Mouse (Mus musculus): ENCODE results near the gene Tmem189. TPM values are rescaled to one million over a fixed set of nuclear protein-coding genes. Genes with fewer than 3 reads are reported as not detected.

The Tmem189 gene
- polyA plus RNA-seq, 1 experiment from 2014 or later, result 40.6 TPM

DNA sequence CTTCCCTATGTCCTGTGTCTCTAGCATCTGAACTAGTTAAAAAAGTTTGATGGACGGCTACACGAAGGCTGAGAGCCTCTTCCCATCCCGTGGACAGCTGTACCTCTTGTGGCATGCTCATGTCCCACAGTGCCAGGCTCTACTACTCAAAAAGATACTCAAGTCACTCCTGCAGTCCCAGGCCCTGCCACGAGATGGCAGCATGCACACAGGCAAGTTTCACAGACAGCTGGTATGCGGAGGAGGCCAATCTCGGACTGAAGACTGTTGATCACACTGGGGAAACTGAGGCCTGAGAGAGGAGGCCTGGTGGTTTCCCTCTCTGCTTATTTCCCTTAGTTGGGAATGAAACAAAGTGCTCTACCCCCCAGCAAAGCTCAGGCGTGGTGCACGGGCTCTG, 4.5 kb downstream of the Tmem189 start:
- H3K4me3 ChIP-seq (ENCODE audit: low read depth, low read length), result no peak overlapping the region
- no peaks in the 10 kb centered on the region; the same call in 1 of the 2 replicates for H3K27me3 ChIP-seq (replicated peaks; ENCODE audit: control insufficient read depth, insufficient read depth, low read length)
- DNase-seq (ENCODE audit: low spot score) (peak; percentile 93), ATAC-seq (ENCODE audit: low read depth) (no peak)
- H3K4me2 ChIP-seq (ENCODE audit: low read depth, low read length), result no peak overlapping the region
- no peaks in the 10 kb centered on the region for H3K4me1 ChIP-seq (ENCODE audit: control insufficient read depth, insufficient read depth, low read length)
- no peak overlapping the region for H3K27ac ChIP-seq (replicated peaks; ENCODE audit: low read depth, low read length)
- 9% methylated on average over 8 of the region's 8 CpGs for WGBS
- H3K9me3 ChIP-seq (ENCODE audit: control insufficient read depth, low read length), result no peaks in the 10 kb centered on the region
- no peak overlapping the region for H3K9ac ChIP-seq (ENCODE audit: low read depth, low read length)
- no peaks in the 10 kb centered on the region for H3K36me3 ChIP-seq (ENCODE audit: control insufficient read depth, insufficient read depth, low read length)

DNA sequence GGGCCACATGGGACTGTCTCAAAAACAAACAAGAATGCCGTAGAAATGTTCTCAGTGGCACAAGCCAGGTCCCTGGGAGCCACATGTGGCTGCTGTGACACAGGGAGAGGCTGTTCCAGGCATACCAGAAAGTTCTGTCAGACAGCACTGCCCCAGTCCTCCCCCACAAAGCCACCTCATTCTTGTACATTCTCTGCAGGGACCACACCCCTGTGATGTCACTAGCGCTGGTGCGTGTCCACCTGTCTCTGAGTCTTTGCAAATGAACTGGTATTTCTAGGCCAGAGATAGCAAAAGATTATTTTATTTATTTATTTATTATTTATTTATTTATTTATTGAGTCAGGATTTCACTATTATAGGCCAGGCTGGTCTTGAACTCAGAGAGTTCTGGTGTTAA, 5.9 kb downstream of the Tmem189 start:
- no peak for DNase-seq (ENCODE audit: low spot score)
- Histone ChIP-seq H3K9me3 (ENCODE audit: control insufficient read depth, low read length) (no peaks in the 10 kb centered on the region), H3K9ac (ENCODE audit: low read depth, low read length) (no peak overlapping the region), H3K36me3 (ENCODE audit: control insufficient read depth, insufficient read depth, low read length) (no peaks in the 10 kb centered on the region), H3K4me3 (ENCODE audit: low read depth, low read length) (no peak overlapping the region), H3K4me2 (ENCODE audit: low read depth, low read length) (no peak overlapping the region), H3K27ac (replicated peaks; ENCODE audit: low read depth, low read length) (no peak overlapping the region), H3K4me1 (ENCODE audit: control insufficient read depth, insufficient read depth, low read length) (no peaks in the 10 kb centered on the region), H3K27me3 (replicated peaks; ENCODE audit: control insufficient read depth, insufficient read depth, low read length) (no peaks in the 10 kb centered on the region)
- no peak for ATAC-seq (ENCODE audit: low read depth)
- 68% methylated on average over 3 of the region's 3 CpGs for WGBS

DNA sequence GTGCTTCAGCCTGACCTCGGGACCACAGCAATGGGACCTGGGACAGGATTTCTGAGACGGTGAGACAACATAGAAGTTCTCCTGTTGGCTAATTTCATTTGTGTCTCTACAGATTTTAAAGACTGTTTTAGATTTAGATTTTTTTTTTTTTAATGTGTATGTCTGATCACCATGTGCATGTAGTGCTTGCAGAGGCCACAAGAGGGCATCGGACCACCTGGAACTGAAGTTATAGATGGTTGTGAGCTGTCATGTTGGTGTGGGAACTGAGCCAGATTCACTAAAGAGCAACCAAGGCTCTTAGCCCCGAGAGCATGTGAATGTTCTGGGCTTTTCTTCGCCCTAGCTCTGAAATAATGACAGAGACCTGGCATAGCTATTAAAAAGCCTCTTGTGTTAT, 9.0 kb downstream of the Tmem189 start:
- DNase-seq (ENCODE audit: low spot score) (no peak), ATAC-seq (ENCODE audit: low read depth) (no peak)
- no peak overlapping the region for H3K27ac ChIP-seq (replicated peaks; ENCODE audit: low read depth, low read length)
- no peaks in the 10 kb centered on the region for H3K27me3 ChIP-seq (replicated peaks; ENCODE audit: control insufficient read depth, insufficient read depth, low read length)
- no peak overlapping the region for H3K9ac ChIP-seq (ENCODE audit: low read depth, low read length)
- WGBS, result 49% methylated on average over 5 of the region's 5 CpGs
- no peaks in the 10 kb centered on the region for H3K9me3 ChIP-seq (ENCODE audit: control insufficient read depth, low read length)
- no peaks in the 10 kb centered on the region for H3K36me3 ChIP-seq (ENCODE audit: control insufficient read depth, insufficient read depth, low read length)
- no peak overlapping the region for H3K4me2 ChIP-seq (ENCODE audit: low read depth, low read length)
- no peak overlapping the region for H3K4me3 ChIP-seq (ENCODE audit: low read depth, low read length)
- no peaks in the 10 kb centered on the region for H3K4me1 ChIP-seq (ENCODE audit: control insufficient read depth, insufficient read depth, low read length)

DNA sequence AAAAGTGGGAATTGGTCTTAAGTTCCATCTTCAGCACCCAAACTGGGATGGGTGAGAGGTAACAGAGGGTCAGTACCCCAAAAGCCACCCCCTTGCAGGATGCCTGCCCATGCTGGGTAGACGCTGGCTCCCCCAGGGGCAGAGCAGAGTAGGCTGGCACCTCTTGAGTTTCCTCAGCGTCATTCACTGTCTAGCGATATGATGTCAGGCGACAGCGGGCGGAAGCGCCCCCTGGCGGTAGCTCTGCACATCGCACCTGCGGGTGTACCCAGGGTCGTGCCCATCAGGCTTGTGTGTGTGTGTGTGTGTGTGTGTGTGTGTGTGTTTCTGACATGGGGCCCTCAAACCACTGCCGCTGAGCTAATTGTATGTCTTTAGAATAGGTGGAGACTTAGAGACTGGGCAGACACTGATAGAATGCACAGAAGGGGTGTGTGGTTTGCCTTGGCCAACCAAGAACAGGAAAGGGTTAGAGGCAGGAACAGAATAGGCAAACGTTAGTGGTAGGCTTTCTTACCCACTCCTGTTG, 9.7 kb downstream of the Tmem189 start:
- H3K4me1 ChIP-seq (ENCODE audit: control insufficient read depth, insufficient read depth, low read length), result no peaks in the 10 kb centered on the region
- no peak overlapping the region for H3K27ac ChIP-seq (replicated peaks; ENCODE audit: low read depth, low read length)
- no peaks in the 10 kb centered on the region for H3K27me3 ChIP-seq (replicated peaks; ENCODE audit: control insufficient read depth, insufficient read depth, low read length)
- no peak overlapping the region for H3K9ac ChIP-seq (ENCODE audit: low read depth, low read length)
- peak; percentile 86 for ATAC-seq (ENCODE audit: low read depth)
- 3% methylated on average over 13 of the region's 13 CpGs for WGBS
- H3K4me3 ChIP-seq (ENCODE audit: low read depth, low read length), result no peak overlapping the region
- H3K9me3 ChIP-seq (ENCODE audit: control insufficient read depth, low read length), result no peaks in the 10 kb centered on the region
- H3K4me2 ChIP-seq (ENCODE audit: low read depth, low read length), result no peak overlapping the region
- DNase-seq (ENCODE audit: low spot score), result peak; percentile 76
- no peaks in the 10 kb centered on the region for H3K36me3 ChIP-seq (ENCODE audit: control insufficient read depth, insufficient read depth, low read length)

DNA sequence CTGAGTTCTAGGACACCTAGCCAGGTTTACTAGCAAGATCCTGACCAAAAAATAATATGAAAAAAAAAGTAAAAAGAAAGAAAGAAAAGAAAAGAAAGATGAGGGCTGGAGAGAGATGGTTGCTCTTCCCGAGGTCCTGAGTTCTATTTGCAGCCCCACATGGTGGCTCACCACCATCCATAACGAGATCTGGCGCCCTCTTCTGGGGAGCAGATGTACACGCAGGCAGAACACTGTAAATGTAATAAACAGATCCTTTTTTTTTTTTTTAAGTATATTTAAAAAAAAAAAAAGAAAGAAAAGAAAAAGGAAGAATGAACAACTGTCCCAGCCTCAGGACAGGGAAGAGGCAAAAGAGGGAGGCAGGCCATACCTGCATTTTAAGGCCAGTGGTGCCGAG, 11.0 kb downstream of the Tmem189 start:
- ATAC-seq (ENCODE audit: low read depth) (no peak), DNase-seq (ENCODE audit: low spot score) (no peak)
- no peaks in the 10 kb centered on the region for H3K36me3 ChIP-seq (ENCODE audit: control insufficient read depth, insufficient read depth, low read length)
- H3K4me2 ChIP-seq (ENCODE audit: low read depth, low read length), result no peak overlapping the region
- H3K27me3 ChIP-seq (replicated peaks; ENCODE audit: control insufficient read depth, insufficient read depth, low read length), result no peaks in the 10 kb centered on the region
- H3K27ac ChIP-seq (replicated peaks; ENCODE audit: low read depth, low read length), result no peak overlapping the region
- WGBS, result 50% methylated on average over 5 of the region's 5 CpGs
- no peak overlapping the region for H3K9ac ChIP-seq (ENCODE audit: low read depth, low read length)
- no peaks in the 10 kb centered on the region for H3K4me1 ChIP-seq (ENCODE audit: control insufficient read depth, insufficient read depth, low read length)
- H3K4me3 ChIP-seq (ENCODE audit: low read depth, low read length), result no peak overlapping the region
- no peaks in the 10 kb centered on the region for H3K9me3 ChIP-seq (ENCODE audit: control insufficient read depth, low read length)

DNA sequence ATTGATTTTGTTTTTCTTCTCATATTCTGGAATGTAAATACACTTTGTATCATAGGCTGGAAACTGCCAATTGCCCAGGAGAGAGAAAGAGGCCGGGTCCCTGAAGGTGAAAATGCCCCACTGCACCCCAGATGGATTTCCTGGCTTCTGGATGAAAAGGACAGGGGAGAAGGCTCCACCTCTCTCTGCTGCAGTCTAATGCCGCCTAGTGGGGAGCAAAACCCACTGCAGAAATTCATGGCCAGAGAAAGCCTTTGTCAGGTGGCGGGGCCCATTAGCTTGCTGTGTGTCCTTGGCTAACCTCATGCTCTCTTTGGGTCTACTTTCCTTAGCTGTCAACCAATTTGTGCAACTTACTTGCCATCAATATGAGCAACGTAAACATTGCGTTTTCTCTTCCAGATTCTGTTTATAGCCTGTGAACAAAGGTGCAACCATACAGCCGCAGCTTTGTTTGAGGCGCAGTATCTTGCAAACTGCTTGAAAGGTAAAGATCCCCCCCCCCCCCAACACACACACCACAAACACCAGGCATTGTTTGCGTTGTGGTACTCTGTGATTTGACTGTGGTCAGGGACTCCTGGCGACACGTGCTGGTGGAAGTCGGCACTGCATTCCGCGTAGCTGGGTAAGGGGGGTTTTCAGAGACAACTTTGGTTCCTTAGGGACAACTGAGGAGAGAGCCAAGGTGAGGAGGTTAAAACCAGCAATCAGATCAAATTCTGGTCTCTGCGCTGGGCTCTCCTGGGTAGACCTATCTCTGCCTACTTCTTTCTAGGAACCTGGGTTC, 14.3 kb downstream of the Tmem189 start:
- H3K9me3 ChIP-seq (ENCODE audit: control insufficient read depth, low read length), result no peaks in the 10 kb centered on the region
- WGBS, result 35% methylated on average over 14 of the region's 14 CpGs
- no peak overlapping the region for H3K9ac ChIP-seq (ENCODE audit: low read depth, low read length)
- H3K27me3 ChIP-seq (replicated peaks; ENCODE audit: control insufficient read depth, insufficient read depth, low read length), result no peaks in the 10 kb centered on the region
- no peaks in the 10 kb centered on the region for H3K36me3 ChIP-seq (ENCODE audit: control insufficient read depth, insufficient read depth, low read length)
- no peak overlapping the region for H3K4me3 ChIP-seq (ENCODE audit: low read depth, low read length)
- no peaks in the 10 kb centered on the region for H3K4me1 ChIP-seq (ENCODE audit: control insufficient read depth, insufficient read depth, low read length)
- DNase-seq (ENCODE audit: low spot score), result no peak
- ATAC-seq (ENCODE audit: low read depth), result 0 out of 2 replicates have a peak, but pooled peaks have one; percentile 30
- H3K27ac ChIP-seq (replicated peaks; ENCODE audit: low read depth, low read length), result no peak overlapping the region
- H3K4me2 ChIP-seq (ENCODE audit: low read depth, low read length), result no peak overlapping the region

DNA sequence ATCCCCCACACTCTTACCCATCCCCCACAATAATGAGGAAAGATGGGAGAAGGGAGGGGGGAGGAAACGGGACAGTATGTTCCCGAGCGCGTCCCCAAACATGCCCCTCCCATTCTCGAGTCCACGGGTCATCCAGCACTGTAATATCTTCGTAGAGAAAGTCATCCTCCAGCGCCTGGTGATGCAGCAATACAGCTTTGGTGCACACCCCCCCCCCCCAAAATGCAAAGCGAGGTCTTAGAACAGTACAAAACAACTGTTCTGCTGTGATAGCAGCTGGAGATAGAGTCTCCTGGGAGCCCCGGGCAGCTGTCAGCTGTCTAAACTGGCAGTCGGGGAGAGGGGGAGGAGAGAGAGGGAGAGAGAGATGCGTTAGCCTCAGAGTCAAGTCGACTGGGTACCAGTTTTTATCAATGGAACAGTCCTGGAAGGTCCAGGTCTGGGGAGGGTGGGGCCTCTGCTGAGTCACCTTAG, 17.4 kb downstream of the Tmem189 start:
- no peaks in the 10 kb centered on the region for H3K27me3 ChIP-seq (replicated peaks; ENCODE audit: control insufficient read depth, insufficient read depth, low read length)
- peak; percentile 78 for ATAC-seq (ENCODE audit: low read depth)
- no peaks in the 10 kb centered on the region for H3K4me1 ChIP-seq (ENCODE audit: control insufficient read depth, insufficient read depth, low read length)
- H3K4me2 ChIP-seq (ENCODE audit: low read depth, low read length), result peak overlapping the region; percentile 23
- no peaks in the 10 kb centered on the region for H3K9me3 ChIP-seq (ENCODE audit: control insufficient read depth, low read length)
- H3K4me3 ChIP-seq (ENCODE audit: low read depth, low read length), result no peak overlapping the region
- WGBS, result 30% methylated on average over 12 of the region's 13 CpGs
- no peak overlapping the region for H3K9ac ChIP-seq (ENCODE audit: low read depth, low read length)
- peak; percentile 75 for DNase-seq (ENCODE audit: low spot score)
- H3K36me3 ChIP-seq (ENCODE audit: control insufficient read depth, insufficient read depth, low read length), result no peaks in the 10 kb centered on the region
- H3K27ac ChIP-seq (replicated peaks; ENCODE audit: low read depth, low read length), result no peak overlapping the region

DNA sequence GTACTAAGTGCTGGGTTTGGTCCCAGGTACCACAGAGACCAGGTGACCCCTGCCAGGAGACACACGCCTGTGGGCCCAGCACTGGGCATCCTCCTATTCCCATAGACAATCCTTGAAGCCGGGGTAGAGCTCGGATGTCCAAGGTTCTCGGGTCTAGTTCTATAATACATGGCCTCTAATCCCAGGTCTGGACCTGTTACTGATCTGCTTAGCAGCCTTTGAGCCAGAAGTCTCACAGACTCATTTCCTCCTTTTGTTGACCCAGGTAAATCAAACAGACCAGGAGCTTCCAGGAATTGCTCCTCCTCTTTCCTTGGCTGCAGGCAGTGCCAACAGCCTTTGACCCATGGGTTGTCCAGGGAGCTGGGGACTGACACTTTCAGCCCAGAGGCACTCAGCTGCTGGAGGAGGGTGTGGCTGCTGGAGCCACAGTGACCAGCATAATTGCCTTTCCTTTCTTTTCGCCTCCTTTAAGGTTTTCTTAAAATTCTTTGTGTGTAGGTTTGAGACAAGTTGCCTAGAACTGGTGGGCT, 18.5 kb downstream of the Tmem189 start:
- H3K36me3 ChIP-seq (ENCODE audit: control insufficient read depth, insufficient read depth, low read length), result no peaks in the 10 kb centered on the region
- no peak overlapping the region for H3K4me3 ChIP-seq (ENCODE audit: low read depth, low read length)
- no peak overlapping the region for H3K4me2 ChIP-seq (ENCODE audit: low read depth, low read length)
- H3K4me1 ChIP-seq (ENCODE audit: control insufficient read depth, insufficient read depth, low read length), result no peaks in the 10 kb centered on the region
- H3K9ac ChIP-seq (ENCODE audit: low read depth, low read length), result no peak overlapping the region
- no peaks in the 10 kb centered on the region for H3K27me3 ChIP-seq (replicated peaks; ENCODE audit: control insufficient read depth, insufficient read depth, low read length)
- ATAC-seq (ENCODE audit: low read depth), result no peak
- no peaks in the 10 kb centered on the region for H3K9me3 ChIP-seq (ENCODE audit: control insufficient read depth, low read length)
- DNase-seq (ENCODE audit: low spot score), result no peak
- WGBS, result 84% methylated on average over 5 of the region's 5 CpGs
- H3K27ac ChIP-seq (replicated peaks; ENCODE audit: low read depth, low read length), result no peak overlapping the region
